Mouse (Mus musculus) limb, embryonic 11.5 days (tissue): ENCODE results near the gene Shank3. TPM values are rescaled to one million over a fixed set of nuclear protein-coding genes. Genes with fewer than 3 reads are reported as not detected.

Experiments used
- ATAC-seq: fragments of 200-750 bp; cut with Nextera tagmentation; 2 replicates; pipeline ENCODE4 v1.8.0; 2017; ENCODE audit warnings: low read depth; ENCODE audit not compliant: insufficient number of reproducible peaks, low FRiP score, low TSS enrichment
- DNase-seq: peaks from one replicate; pipeline ENCODE4 v3.0.0-alpha.2; 2015; ENCODE audit warnings: low spot score
- H3K27ac ChIP-seq: fragments of 300-500 bp; sonication (generic); replicated peaks from 2 replicates; pipeline ENCODE4 v1.5.1; 2014; ENCODE audit warnings: low read depth, mild to moderate bottlenecking, low read length
- H3K27me3 ChIP-seq: fragments of 300-500 bp; sonication (generic); 2 replicates; pipeline ENCODE4 v1.6.1; 2014; ENCODE audit warnings: mild to moderate bottlenecking, low read length, mixed read lengths; ENCODE audit not compliant: control insufficient read depth, insufficient read depth
- H3K36me3 ChIP-seq: fragments of 300-500 bp; sonication (generic); 2 replicates; pipeline ENCODE4 v1.6.1; 2014; ENCODE audit warnings: mild to moderate bottlenecking, low read length, moderate library complexity, mixed read lengths; ENCODE audit not compliant: control insufficient read depth, insufficient read depth
- H3K4me1 ChIP-seq: fragments of 300-500 bp; sonication (generic); 2 replicates; pipeline ENCODE4 v1.6.1; 2014; ENCODE audit warnings: low read length, mixed read lengths; ENCODE audit not compliant: control insufficient read depth, insufficient read depth
- H3K4me2 ChIP-seq: fragments of 300-500 bp; sonication (generic); 2 replicates; pipeline ENCODE4 v1.6.1; 2014; ENCODE audit warnings: low read depth, mild to moderate bottlenecking, moderate library complexity; ENCODE audit not compliant: severe bottlenecking
- H3K4me3 ChIP-seq: fragments of 300-500 bp; sonication (generic); 2 replicates; pipeline ENCODE4 v1.5.1; 2014; ENCODE audit warnings: low read depth, low read length
- H3K9ac ChIP-seq: fragments of 300-500 bp; sonication (generic); 2 replicates; pipeline ENCODE4 v1.6.1; 2014; ENCODE audit warnings: mild to moderate bottlenecking, low read length
- H3K9me3 ChIP-seq: fragments of 300-500 bp; sonication (generic); 2 replicates; pipeline ENCODE4 v1.6.1; 2016; ENCODE audit warnings: low read length; ENCODE audit not compliant: control insufficient read depth
- WGBS: fragments of 180-500 bp; shearing (Covaris S2); extraction: QIAGEN DNeasy Blood & Tissue Kit; methylation state at CpG from one replicate; pipeline ENCODE4 v1.1.7; 2014; 5-methylcytosine and 5-hydroxymethylcytosine counted together
- polyA plus RNA-seq: library from polyadenylated mRNA; unstranded; fragments of >200 nt; fragmentation: Nextera tagmentation; extraction: Ambion mirVana; gene quantifications from 2 replicates; pipeline ENCODE4 v1.2.1, GENCODE M21; 2014

Gene Shank3
- polyA plus RNA-seq, 1 experiment from 2014 or later = 1.9 TPM

DNA sequence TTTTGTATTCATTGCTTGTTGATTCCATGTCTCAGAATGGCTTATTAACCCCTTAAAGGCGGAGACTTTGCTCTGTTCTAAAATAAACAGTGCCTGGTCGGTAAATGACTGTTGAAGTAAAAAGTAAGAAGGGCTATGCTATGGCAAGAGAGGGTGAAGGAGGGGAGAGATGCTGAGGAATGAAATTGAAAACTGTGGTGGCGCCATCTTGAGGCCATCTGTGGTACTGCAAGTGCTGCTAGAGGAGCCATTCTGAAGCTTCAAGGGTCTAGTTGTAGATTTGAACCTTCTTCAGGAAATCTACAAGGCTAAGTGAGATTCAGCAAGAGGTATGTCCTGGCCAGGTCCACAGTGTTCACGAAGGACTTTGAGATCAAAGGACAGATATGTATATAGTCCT, 30.9 kb downstream of the Shank3 start:
- ATAC-seq = no peak
- 6% methylated on average over 4 of the region's 4 CpGs for WGBS
- Histone ChIP-seq H3K36me3 (no peaks in the 10 kb centered on the region), H3K9me3 (no peaks in the 10 kb centered on the region), H3K4me1 (peaks cover 10% of the 10 kb centered on the region), H3K27ac (no peak overlapping the region), H3K4me3 (no peak overlapping the region), H3K27me3 (no peaks in the 10 kb centered on the region), H3K4me2 (no peak overlapping the region), H3K9ac (no peak overlapping the region)
- peak; percentile 84 for DNase-seq

DNA sequence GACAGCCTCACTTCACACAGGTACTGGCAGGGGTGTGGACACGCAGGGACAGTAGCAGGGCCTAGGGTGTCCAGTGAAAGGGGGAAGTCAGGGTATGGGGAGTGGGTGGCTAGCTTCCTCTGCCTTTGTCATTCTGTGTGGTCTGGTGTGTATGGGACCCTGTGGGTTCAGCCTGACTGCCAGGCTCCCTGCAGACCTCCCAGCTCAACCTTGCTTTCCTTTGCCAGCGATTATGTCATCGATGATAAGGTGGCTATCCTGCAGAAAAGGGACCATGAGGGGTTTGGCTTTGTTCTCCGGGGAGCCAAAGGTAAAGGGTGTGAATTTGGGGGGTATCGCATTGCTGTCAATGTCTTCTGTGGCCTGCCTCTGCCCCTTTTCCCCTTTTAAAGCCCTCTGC, 32.0 kb downstream of the Shank3 start:
- DNase-seq = no peak

DNA sequence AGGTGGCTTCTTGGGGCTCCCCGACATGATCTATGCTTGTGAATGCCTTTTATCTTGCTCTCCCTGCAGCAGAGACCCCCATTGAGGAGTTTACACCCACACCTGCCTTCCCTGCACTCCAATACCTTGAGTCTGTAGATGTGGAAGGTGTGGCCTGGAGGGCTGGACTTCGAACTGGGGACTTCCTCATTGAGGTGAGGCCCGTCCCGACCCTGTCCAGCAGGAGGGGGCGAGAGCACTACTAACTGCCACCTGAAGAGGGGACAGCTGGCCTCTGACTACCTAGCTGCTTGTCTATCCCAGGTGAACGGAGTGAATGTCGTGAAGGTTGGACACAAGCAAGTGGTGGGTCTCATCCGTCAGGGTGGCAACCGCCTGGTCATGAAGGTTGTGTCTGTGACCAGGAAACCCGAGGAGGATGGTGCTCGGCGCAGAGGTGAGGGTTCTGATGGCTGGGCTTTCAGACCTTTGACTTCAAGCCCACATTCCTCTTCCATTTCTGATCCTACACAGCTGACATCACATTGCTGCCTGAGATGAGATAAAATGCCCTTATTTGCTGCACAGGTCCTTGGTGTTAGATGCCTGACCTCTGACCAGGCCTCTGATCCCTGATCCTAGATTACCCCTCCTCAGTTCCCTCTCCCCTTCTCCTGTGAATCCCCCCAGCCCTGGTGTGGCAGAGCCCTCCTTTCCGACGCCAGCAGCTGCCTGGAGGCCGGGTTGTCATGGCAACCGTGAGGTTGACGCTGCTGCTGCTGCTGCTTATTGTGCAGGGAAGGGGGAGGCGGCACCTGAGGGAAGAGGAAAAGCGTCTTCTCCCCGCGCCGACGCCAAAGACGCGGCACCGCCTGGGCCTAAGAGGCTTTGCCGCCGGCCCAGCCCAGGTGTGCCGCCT, 32.9 kb downstream of the Shank3 start:
- 24% methylated on average over 29 of the region's 29 CpGs for WGBS
- Histone ChIP-seq H3K4me2 (peak overlapping the region; percentile 56), H3K9me3 (no peaks in the 10 kb centered on the region), H3K27me3 (no peaks in the 10 kb centered on the region), H3K4me3 (peak overlapping the region; percentile 23), H3K27ac (no peak overlapping the region), H3K36me3 (no peaks in the 10 kb centered on the region), H3K9ac (peak overlapping the region; percentile 30; the same call in 1 of the 2 replicates), H3K4me1 (peaks cover 10% of the 10 kb centered on the region)
- peak; percentile 85 for DNase-seq
- peak; percentile 46; the same call in 1 of the 2 replicates for ATAC-seq

More for the DNA sequence above, 32.0 kb downstream of the Shank3 start:
- no peak overlapping the region for H3K9ac ChIP-seq
- no peaks in the 10 kb centered on the region for H3K36me3 ChIP-seq
- no peak overlapping the region for H3K27ac ChIP-seq
- peaks cover 10% of the 10 kb centered on the region for H3K4me1 ChIP-seq
- H3K9me3 ChIP-seq = no peaks in the 10 kb centered on the region
- 89% methylated on average over 5 of the region's 5 CpGs for WGBS
- H3K4me3 ChIP-seq = no peak overlapping the region
- no peak overlapping the region for H3K4me2 ChIP-seq
- no peak for ATAC-seq
- no peaks in the 10 kb centered on the region for H3K27me3 ChIP-seq

DNA sequence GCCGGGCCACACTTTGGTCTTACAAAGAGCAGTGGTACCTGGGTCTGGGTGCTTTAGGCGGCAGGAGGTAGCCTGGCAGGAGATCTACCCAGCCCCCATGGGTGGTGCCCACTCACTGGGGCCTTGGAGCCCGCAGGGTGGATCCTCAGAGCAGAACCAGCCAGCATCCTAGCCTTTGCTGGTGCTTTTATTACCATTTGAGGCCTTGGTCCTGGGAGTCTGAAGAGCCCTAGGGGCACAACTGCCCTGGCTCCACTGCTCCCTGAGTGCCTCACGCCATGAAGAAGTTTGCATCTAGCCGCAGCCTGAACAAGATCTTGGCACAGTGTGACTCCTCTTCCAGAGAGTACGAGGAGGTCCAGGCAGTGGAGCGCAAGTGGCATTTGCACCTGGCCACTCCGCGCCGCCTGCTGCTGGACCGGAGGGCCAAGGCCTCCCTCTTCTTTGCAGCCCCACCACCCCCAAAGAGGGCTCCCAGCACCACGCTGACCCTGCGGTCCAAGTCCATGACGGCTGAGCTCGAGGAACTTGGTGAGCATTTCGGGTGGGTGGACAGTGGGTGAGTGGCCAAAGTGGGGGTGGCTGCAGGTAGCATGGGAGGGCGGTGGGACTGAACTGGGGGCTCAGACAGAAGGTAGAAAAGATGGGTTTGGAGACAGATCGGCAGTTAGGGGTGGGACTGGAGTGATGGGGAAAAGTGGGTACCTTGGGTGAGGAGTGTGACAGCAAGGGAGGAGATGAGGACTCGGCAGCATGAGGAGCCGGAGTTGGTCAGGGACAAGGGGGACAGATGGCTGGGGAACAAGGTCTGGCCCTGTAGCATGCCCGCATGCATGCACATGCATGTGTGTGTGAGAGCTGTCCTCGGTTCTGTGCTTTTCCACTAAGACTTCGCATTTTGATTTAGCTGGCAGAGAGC, 33.8 kb downstream of the Shank3 start:
- Histone ChIP-seq H3K9ac (peak overlapping the region; percentile 30), H3K4me3 (peak overlapping the region; percentile 23), H3K27ac (no peak overlapping the region), H3K9me3 (no peaks in the 10 kb centered on the region), H3K36me3 (no peaks in the 10 kb centered on the region), H3K4me2 (peak overlapping the region; percentile 56), H3K4me1 (peaks cover 10% of the 10 kb centered on the region), H3K27me3 (no peaks in the 10 kb centered on the region)
- 74% methylated on average over 23 of the region's 23 CpGs for WGBS
- DNase-seq = no peak
- ATAC-seq = 0 out of 2 replicates have a peak, but pooled peaks have one; percentile 7

DNA sequence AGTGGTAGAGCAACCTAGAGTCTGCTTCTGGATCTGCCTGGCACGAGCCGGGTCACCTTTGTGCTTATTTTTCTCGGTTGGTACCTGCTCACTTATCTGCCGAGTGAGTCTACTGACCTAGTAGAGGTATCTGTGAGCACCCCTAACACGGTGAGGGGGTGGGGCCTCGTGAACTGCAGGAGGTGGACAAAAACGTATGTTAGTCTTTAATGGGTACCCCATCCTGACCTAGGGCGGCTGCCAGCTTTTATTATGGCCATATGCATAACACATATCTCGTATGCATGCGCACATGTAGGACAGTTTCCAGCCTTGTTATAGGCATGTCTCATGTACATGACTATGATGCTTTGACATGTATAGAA, 34.4 kb downstream of the Shank3 start:
- H3K27ac ChIP-seq = no peak overlapping the region
- H3K36me3 ChIP-seq = no peaks in the 10 kb centered on the region
- no peak overlapping the region for H3K4me3 ChIP-seq
- DNase-seq = no peak
- 93% methylated on average over 10 of the region's 10 CpGs for WGBS
- no peak overlapping the region for H3K4me2 ChIP-seq
- ATAC-seq = no peak
- H3K9me3 ChIP-seq = no peaks in the 10 kb centered on the region
- no peak overlapping the region for H3K9ac ChIP-seq
- H3K4me1 ChIP-seq = peaks cover 10% of the 10 kb centered on the region
- H3K27me3 ChIP-seq = no peaks in the 10 kb centered on the region

DNA sequence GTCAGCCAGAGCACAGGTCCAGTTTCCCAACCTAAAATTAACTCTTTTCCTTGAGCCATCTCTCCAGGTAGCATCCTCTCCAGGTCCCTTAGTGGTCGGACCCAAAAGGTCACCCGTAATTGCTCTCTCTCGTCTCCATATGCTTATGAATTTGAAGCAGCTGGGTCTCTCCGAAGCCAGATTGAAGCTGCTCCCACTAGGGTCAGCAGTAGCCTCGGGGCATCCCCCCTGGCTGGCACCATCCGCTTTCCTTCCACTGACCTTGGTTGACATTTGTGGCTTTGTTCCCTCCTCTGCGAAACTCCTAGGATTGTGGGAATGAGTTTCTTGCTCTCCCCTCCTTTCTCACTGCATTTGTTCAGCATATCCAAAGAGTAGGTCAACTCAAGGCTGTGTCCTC, 44.7 kb downstream of the Shank3 start:
- Histone ChIP-seq H3K4me2 (no peak overlapping the region), H3K27ac (no peak overlapping the region), H3K4me1 (peaks cover 8% of the 10 kb centered on the region), H3K27me3 (peaks cover 10% of the 10 kb centered on the region), H3K4me3 (no peak overlapping the region), H3K9me3 (no peaks in the 10 kb centered on the region), H3K9ac (no peak overlapping the region), H3K36me3 (no peaks in the 10 kb centered on the region)
- WGBS = 90% methylated on average over 7 of the region's 7 CpGs
- DNase-seq = no peak
- no peak for ATAC-seq

DNA sequence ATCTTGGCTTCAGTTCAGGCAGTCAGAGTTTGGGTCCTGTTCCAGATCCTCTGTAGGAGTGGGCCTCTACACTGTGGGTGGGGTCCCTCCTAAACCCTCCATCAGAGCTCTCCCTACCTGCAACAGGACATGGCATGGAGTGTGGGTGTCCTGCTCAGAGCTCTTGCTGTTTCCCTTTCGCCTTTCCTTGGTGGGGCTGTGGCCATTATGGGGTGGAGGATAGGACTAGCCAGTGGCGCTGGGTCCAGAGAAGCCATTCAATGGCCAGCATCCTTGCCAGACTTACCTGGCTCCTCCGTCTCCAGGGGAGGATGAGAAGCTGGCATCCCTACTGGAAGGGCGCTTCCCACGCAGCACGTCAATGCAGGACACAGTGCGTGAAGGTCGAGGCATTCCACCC, 47.9 kb downstream of the Shank3 start:
- no peak for DNase-seq
- ATAC-seq = no peak
- Histone ChIP-seq H3K4me1 (peaks cover 8% of the 10 kb centered on the region), H3K9me3 (no peaks in the 10 kb centered on the region), H3K4me3 (peak overlapping the region; percentile 32), H3K27me3 (peaks cover 10% of the 10 kb centered on the region), H3K9ac (peak overlapping the region; percentile 65), H3K4me2 (peak overlapping the region; percentile 79), H3K27ac (no peak overlapping the region), H3K36me3 (no peaks in the 10 kb centered on the region)
- WGBS = 55% methylated on average over 8 of the region's 8 CpGs

DNA sequence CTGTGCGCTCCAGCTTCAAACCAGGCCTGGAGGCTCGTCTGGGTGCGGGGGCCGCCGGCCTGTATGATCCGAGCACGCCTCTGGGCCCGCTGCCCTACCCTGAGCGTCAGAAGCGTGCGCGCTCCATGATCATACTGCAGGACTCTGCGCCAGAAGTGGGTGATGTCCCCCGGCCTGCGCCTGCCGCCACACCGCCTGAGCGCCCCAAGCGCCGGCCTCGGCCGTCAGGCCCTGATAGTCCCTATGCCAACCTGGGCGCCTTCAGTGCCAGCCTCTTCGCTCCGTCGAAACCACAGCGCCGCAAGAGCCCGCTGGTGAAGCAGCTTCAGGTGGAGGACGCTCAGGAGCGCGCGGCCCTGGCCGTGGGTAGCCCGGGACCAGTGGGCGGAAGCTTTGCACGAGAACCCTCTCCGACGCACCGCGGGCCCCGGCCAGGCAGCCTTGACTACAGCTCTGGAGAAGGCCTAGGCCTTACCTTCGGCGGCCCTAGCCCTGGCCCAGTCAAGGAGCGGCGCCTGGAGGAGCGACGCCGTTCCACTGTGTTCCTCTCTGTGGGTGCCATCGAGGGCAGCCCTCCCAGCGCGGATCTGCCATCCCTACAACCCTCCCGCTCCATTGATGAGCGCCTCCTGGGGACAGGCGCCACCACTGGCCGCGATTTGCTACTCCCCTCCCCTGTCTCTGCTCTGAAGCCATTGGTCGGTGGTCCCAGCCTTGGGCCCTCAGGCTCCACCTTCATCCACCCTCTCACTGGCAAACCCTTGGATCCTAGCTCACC, 48.6 kb downstream of the Shank3 start:
- peaks cover 10% of the 10 kb centered on the region for H3K27me3 ChIP-seq
- peak overlapping the region; percentile 65 for H3K9ac ChIP-seq
- no peaks in the 10 kb centered on the region for H3K36me3 ChIP-seq
- peak overlapping the region; percentile 79 for H3K4me2 ChIP-seq
- ATAC-seq (peak; percentile 70), DNase-seq (peak; percentile 75)
- H3K4me1 ChIP-seq = peaks cover 8% of the 10 kb centered on the region
- H3K27ac ChIP-seq = no peak overlapping the region
- peak overlapping the region; percentile 32 for H3K4me3 ChIP-seq
- H3K9me3 ChIP-seq = no peaks in the 10 kb centered on the region
- 11% methylated on average over 58 of the region's 58 CpGs for WGBS
